Mouse (Mus musculus): Measurements from ENCODE around the gene Arhgap9.

Arhgap9 gene

GRCm38 (mm10) chr10:127349810-127350209, 28.0 kb downstream of the Arhgap9 start:
- no peak for DNase-seq

- peak; percentile 80 to 89 for DNase-seq
Measured at GRCm38 (mm10) chr10:127350594-127351284, 29.0 kb downstream of the Arhgap9 start.

GRCm38 (mm10) chr10:127351285-127351595, 29.5 kb downstream of the Arhgap9 start:
- no peak for DNase-seq

- no peak for DNase-seq
Measured at GRCm38 (mm10) chr10:127351719-127352118, 30.0 kb downstream of the Arhgap9 start.

- DNase-seq, result no peak
Measured at GRCm38 (mm10) chr10:127352187-127352586, 30.4 kb downstream of the Arhgap9 start.

DNA sequence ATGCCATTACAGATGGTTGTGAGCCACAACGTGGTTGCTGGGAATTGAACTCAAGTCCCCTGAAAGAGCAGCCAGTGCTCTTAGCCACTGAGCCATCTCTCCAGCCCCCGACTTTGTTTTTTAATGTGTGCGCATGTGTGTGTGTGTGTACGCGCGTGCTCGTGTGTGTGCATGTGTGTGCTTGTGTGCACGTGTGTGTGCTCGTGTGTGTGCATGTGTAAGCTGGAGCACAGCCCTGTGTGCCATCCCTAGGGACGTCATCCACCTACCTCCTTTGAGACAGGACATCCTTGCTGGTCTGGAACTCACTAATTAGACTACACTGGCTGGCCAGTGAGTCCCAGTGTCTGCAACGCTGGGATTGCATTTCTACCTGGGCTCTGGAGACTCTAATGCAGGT, 31.0 kb downstream of the Arhgap9 start:
- DNase-seq, result no peak

- peak; percentile 56 to 68 for DNase-seq
Measured at GRCm38 (mm10) chr10:127353909-127354895, 32.4 kb downstream of the Arhgap9 start, which contains the start of gene Inhbe. TSS of gene Inhbe (minus strand) at chr10:127354411.

DNA sequence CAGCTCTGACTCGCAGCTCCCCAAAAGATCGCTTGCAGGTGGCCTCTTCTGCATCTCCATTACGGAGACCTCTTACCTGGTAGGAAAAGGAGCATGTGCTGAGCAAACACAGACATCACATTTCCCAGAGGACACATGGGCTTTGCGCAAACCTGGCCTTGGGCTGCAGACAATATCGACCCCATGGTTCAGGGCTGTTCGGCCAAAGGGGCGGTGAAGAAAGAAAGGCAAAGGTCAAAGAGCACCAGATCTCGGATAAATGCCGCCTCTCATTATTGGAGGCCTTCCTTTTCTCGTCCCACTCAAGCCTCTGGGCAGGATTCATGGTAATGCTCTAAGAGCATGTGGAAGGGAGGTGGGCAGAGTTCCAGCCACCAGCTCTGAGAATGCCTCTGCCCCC, 33.6 kb downstream of the Arhgap9 start:
- DNase-seq, result no peak

- DNase-seq, result no peak
Measured at GRCm38 (mm10) chr10:127360714-127361113, 39.0 kb downstream of the Arhgap9 start.

- DNase-seq, result no peak
Measured at GRCm38 (mm10) chr10:127367116-127367515, 45.4 kb downstream of the Arhgap9 start.

DNA sequence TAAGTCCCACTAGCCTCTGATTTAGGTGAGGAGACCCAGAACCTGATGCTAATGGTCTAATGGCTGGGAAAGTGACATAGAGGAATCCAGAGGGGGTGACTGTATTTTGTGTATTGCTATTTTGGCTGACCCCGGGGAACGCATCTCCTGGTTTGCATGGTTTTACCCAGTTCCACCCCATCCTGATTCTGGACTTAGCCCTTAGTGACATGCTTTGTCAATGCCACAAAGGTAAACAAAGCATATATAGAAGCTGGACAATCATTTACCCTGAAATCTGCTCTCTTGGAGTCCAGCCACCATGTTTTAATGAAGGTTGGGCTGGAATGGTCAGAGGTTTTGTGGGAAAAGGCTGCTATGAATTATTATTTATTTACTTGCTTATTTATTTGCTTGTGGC, 46.5 kb downstream of the Arhgap9 start:
- no peak for DNase-seq

GRCm38 (mm10) chr10:127369834-127370820, 48.4 kb downstream of the Arhgap9 start, which contains the start of gene Inhbc:
TSS of gene Inhbc (minus strand) at chr10:127370431.
- DNase-seq, result no peak

DNA sequence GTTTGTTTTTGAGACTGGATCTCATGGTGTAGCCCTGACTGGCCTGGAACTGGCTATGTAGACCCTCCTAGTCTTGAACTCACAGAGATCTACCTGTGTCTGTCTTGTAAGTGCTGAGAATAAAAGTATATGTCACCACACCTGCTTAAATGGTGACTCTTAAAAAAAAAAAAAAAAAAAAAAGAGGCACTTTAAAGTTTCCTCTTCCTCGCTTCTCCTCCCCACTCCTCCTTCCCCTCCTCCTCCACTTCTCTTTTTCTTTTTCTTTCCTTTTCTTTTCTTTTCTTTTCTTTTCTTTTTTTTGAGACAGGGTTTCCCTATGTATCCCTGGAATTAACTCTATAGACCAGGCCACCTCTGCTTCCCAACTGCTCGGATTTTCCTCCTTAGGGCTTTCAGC, 49.3 kb downstream of the Arhgap9 start:
- no peak for DNase-seq

DNA sequence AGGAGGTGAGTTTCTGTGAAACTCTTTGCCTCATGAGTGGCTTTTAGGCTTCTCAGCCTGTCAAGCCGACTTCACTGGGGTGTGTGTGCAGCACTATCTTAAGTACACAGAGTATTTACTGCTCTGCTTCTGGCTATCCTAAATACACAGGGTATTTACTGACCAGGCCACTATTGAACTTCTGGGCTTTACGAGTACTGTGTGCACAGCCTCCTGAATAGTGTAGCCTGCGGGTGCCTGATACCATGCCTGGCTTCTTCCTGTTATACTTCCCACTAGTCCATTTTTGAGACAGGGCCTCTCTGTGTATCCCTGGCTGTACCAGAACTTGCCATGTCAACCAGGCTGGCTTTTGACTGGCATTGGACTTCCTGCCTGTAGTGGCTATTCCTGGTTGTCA, 55.9 kb downstream of the Arhgap9 start:
- no peak for DNase-seq
